Mouse (Mus musculus) midbrain, postnatal 0 days (tissue): ENCODE measurements at regions not wholly inside any gene's neighbourhood (a gene's known extent, or its start where the extent isn't known, plus 50 kb on each side); places are given as distances from the start of the nearest gene placed in this dataset.

Source experiments
- ATAC-seq: fragments of 200-750 bp; cut with Nextera tagmentation; 2 replicates; pipeline ENCODE4 v1.8.0; 2017; ENCODE audit warnings: moderate number of reproducible peaks, mild to moderate bottlenecking, moderate TSS enrichment, moderate library complexity; ENCODE audit not compliant: low FRiP score
- DNase-seq: peaks from one replicate; pipeline ENCODE4 v3.0.0-alpha.2; 2015; ENCODE audit warnings: low spot score
- H3K27ac ChIP-seq: fragments of 300-500 bp; sonication (generic); 2 replicates; pipeline ENCODE4 v1.5.1; 2014; ENCODE audit warnings: low read depth, mild to moderate bottlenecking, low read length, mixed read lengths
- H3K27me3 ChIP-seq: fragments of 300-500 bp; sonication (generic); 2 replicates; pipeline ENCODE4 v1.6.1; 2014; ENCODE audit warnings: low read length, control low read depth, mixed read lengths; ENCODE audit not compliant: insufficient read depth
- H3K36me3 ChIP-seq: fragments of 300-500 bp; sonication (generic); 2 replicates; pipeline ENCODE4 v1.6.1; 2014; ENCODE audit warnings: low read length, control low read depth, mixed read lengths; ENCODE audit not compliant: insufficient read depth
- H3K4me1 ChIP-seq: fragments of 300-500 bp; sonication (generic); 2 replicates; pipeline ENCODE4 v1.6.1; 2014; ENCODE audit warnings: mild to moderate bottlenecking, control low read depth, antibody characterized with exemption, low read length, mixed read lengths; ENCODE audit not compliant: insufficient read depth
- H3K4me2 ChIP-seq: fragments of 300-500 bp; sonication (generic); 2 replicates; pipeline ENCODE4 v1.6.1; 2014; ENCODE audit warnings: low read depth, mild to moderate bottlenecking, low read length, mixed read lengths; ENCODE audit not compliant: poor library complexity, severe bottlenecking
- H3K4me3 ChIP-seq: fragments of 300-500 bp; sonication (generic); 2 replicates; pipeline ENCODE4 v1.5.1; 2014; ENCODE audit warnings: low read depth, mild to moderate bottlenecking, low read length, moderate library complexity
- H3K9ac ChIP-seq: fragments of 300-500 bp; sonication (generic); replicated peaks from 2 replicates; pipeline ENCODE4 v1.6.1; 2014; ENCODE audit warnings: mild to moderate bottlenecking, low read length, moderate library complexity, mixed read lengths; ENCODE audit not compliant: poor library complexity, severe bottlenecking
- H3K9me3 ChIP-seq: fragments of 300-500 bp; sonication (generic); 2 replicates; pipeline ENCODE4 v1.6.1; 2016; ENCODE audit warnings: low read length, control low read depth
- CTCF ChIP-seq: IDR thresholded peaks from 2 replicates; pipeline ENCODE4 v1.5.1; 2016; ENCODE audit warnings: antibody characterized with exemption, mild to moderate bottlenecking
- WGBS: fragments of 180-500 bp; shearing (Covaris S2); extraction: QIAGEN DNeasy Blood & Tissue Kit; methylation state at CpG from one replicate; pipeline ENCODE4 v1.1.7; 2014; 5-methylcytosine and 5-hydroxymethylcytosine counted together

DNA sequence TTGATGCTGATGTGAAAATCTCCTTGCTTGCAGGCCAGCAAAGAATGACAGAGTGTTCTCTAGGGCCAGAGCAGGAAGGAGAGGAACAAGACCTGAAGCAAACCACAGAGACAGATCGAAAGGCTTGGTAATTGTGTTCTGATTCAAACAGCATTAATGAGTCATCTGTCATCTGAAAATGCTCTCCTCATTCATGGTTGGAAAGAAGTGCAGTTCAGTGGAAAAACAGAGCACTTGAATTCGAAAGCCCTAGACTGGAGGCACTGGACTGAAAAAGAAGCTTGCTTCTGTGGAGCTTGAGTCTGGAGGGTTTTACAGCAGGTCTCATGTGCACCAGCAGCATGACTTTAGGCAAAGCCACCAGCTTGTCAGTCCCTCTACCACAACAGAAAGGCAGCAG is 374.3 kb upstream of the B430305J03Rik start:
- H3K4me2 ChIP-seq: no peak overlapping the region
- WGBS: 36% methylated on average over 2 of the region's 2 CpGs
- no peak overlapping the region for H3K27ac ChIP-seq
- no peak for ATAC-seq
- no peaks in the 10 kb centered on the region for H3K9me3 ChIP-seq
- no peak overlapping the region for H3K4me3 ChIP-seq
- no peaks in the 10 kb centered on the region for H3K36me3 ChIP-seq
- no peaks in the 10 kb centered on the region for H3K27me3 ChIP-seq
- peak; percentile 10 for DNase-seq
- no peak overlapping the region for H3K9ac ChIP-seq
- TF ChIP-seq CTCF: no peak
- H3K4me1 ChIP-seq: no peaks in the 10 kb centered on the region

DNA sequence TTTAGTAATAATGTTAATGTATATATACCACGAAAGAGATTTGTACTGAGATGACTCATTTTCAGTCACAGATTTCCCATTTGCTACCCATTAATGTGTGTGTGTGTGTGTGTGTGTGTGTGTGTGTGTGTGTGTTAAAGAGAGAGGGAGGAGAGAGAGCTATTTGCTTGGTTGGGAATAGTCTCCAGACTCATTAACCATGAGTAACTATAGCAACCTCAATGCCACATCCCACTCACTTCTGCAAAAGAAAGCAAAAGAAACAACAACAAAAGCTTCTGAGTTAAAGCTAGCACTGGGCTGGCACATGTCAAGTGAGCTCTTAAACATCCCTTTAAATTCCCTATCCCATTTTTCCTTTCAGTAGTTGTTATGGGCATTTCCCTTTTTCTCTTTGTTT is 372.8 kb upstream of the B430305J03Rik start:
- Histone ChIP-seq H3K9ac (no peak overlapping the region), H3K27ac (no peak overlapping the region), H3K9me3 (no peaks in the 10 kb centered on the region), H3K4me3 (no peak overlapping the region), H3K36me3 (no peaks in the 10 kb centered on the region), H3K4me2 (no peak overlapping the region), H3K4me1 (no peaks in the 10 kb centered on the region), H3K27me3 (no peaks in the 10 kb centered on the region)
- TF ChIP-seq CTCF: no peak
- DNase-seq (peak; percentile 4), ATAC-seq (no peak)
- 78% methylated on average over 1 of the region's 1 CpGs for WGBS

DNA sequence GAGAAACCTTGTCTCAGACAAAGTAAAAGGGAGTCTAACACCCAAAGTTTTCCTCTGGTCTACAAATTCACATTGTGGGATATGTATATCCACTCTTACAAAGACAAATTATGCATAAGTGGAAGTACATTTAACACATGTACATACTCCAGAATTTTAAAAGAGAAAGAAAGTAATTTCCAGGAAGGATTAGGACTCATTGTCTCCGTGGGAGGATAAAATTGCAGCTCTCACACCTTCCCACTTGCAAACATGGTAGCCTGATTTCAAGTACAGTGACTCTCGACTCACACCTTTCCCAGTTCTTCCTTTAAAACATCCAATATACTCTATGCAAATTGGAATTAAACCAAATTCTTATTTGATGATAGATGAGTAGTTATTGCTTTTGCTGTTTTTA is 351.0 kb upstream of the B430305J03Rik start:
- Histone ChIP-seq H3K4me2 (no peak overlapping the region), H3K27ac (no peak overlapping the region), H3K9ac (no peak overlapping the region), H3K36me3 (no peaks in the 10 kb centered on the region), H3K4me3 (no peak overlapping the region), H3K4me1 (no peaks in the 10 kb centered on the region), H3K27me3 (no peaks in the 10 kb centered on the region), H3K9me3 (no peaks in the 10 kb centered on the region)
- ATAC-seq (no peak), DNase-seq (no peak)
- TF ChIP-seq CTCF: no peak
- 76% methylated on average over 2 of the region's 2 CpGs for WGBS

DNA sequence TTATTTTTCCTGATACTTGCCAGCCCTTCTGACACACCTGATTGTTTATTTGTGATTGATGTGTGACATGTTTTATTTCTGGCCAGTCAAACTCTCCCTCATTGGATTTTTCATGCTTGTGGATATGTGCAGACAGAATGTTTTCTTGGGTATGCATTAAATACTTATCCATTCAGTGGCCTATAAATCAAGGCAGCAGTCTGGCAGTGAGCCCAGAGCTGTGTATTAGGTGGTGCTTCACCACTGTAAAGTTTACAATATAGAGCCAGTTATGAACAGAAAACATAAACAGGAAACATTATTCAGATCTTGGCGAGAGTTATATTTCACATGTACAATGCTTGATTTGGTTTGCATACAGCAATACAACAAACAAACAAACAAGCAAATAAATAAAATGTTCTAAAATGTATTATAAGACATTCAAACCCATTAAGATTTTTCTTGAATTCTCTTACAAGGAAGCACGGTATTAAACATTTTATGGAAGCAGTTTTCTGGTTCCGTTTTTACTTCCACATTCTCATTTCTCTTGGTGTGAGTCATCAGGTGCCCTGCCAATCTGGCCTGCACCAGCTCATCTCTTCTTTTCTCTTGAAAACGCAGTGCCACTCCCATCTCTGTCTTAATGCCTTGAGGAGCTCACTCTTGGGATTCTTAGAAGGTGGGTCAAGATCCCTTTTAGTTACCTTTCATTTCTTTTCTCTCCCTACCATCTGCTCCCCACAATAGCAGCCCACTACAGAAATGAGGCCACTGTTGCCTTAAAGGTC is 322.4 kb upstream of the B430305J03Rik start:
- peak; percentile 17 for DNase-seq
- H3K4me1 ChIP-seq: no peaks in the 10 kb centered on the region
- H3K4me3 ChIP-seq: no peak overlapping the region
- WGBS: 81% methylated on average over 4 of the region's 4 CpGs
- no peaks in the 10 kb centered on the region for H3K27me3 ChIP-seq
- H3K9ac ChIP-seq: no peak overlapping the region
- H3K4me2 ChIP-seq: no peak overlapping the region
- H3K36me3 ChIP-seq: no peaks in the 10 kb centered on the region
- no peak for TF ChIP-seq CTCF
- no peaks in the 10 kb centered on the region for H3K9me3 ChIP-seq
- H3K27ac ChIP-seq: no peak overlapping the region
- ATAC-seq: no peak

DNA sequence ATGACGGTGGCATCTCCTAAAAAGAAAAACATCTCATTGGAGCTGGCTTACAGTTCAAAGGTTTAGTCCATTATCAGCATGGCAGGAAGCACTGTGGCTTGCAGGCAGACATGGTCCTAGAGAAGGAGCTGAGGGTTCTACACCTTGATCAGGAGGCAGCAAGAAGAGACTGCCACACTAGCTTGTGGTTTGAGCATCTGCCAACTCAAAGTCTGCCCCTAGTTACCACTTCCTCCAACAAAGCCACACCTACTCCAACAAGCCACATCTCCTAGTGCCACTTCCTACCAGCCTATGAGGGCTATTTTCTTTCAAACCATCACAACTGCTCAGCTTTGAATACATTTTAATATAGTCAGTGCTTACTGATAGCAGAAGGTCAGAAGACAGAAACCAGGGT is 305.1 kb upstream of the B430305J03Rik start:
- Histone ChIP-seq H3K4me2 (no peak overlapping the region), H3K9ac (no peak overlapping the region), H3K27ac (no peak overlapping the region), H3K4me1 (no peaks in the 10 kb centered on the region), H3K9me3 (no peaks in the 10 kb centered on the region), H3K27me3 (no peaks in the 10 kb centered on the region), H3K36me3 (no peaks in the 10 kb centered on the region), H3K4me3 (no peak overlapping the region)
- TF ChIP-seq CTCF: no peak
- DNase-seq (no peak), ATAC-seq (no peak)
- 86% methylated on average over 1 of the region's 1 CpGs for whole genome bisulfite sequencing

DNA sequence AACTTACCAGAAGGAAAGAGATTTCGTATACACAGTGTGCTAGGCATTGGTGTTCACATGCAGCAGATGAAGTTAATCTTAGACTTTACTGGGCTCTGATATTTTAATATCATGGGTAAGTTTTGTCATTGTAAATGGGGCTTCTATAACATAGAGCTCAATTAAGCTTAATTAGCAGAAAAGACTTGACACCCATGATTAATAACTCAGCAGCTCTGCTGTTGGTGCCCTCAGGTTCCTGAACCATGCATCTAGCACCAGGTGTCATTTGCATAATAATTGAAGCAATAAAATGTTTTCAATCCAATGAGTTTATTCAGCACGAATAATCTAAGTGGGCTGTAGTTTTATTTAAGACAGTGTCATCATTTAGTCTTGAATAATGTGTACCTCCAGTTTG is 290.4 kb upstream of the B430305J03Rik start:
- no peak for TF ChIP-seq CTCF
- Histone ChIP-seq H3K9ac (no peak overlapping the region), H3K36me3 (no peaks in the 10 kb centered on the region), H3K4me2 (no peak overlapping the region), H3K4me1 (no peaks in the 10 kb centered on the region), H3K27ac (no peak overlapping the region), H3K9me3 (no peaks in the 10 kb centered on the region), H3K4me3 (no peak overlapping the region), H3K27me3 (no peaks in the 10 kb centered on the region)
- DNase-seq (peak; percentile 6), ATAC-seq (no peak)
- WGBS: 72% methylated on average over 2 of the region's 2 CpGs
